Mouse (Mus musculus): ENCODE measurements around the gene Fndc3a.

DNA sequence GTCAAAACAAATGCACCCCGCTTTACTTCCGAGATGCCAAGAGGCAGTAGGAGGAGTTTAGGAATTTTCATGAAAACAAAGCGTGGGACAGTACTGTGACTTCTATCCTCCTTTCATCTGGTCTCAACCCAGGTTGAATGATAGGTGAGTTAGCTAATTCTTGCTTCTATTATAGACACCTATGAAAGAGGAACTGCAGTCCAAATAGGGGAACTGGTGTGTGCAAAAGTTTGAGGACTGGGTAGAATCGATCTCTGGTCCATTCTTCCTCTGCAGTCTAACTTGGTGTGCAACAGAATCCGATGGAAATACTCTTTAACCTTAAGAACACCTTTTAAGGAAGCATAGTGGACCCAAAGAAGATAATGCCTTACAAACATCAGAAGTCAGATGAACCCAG lies 30.5 kb upstream of the Fndc3a start:
- TF ChIP-seq CTCF (conservative IDR thresholded peaks at IDR 0.05; ENCODE audit: insufficient read depth, insufficient read length, low read depth, low read length) (no peak), POLR2A (IDR thresholded peaks at IDR 0.05; ENCODE audit: low read depth, low read length) (no peak)
